Mouse (Mus musculus): Measurements from ENCODE around the gene Cmklr1. TPM values are rescaled to one million over a fixed set of nuclear protein-coding genes. Genes with fewer than 3 reads are reported as not detected.

Gene Cmklr1
- total and polyA plus RNA-seq, 2 experiments from 2014 or later, result 2.0 to 4.8 TPM

GRCm38 (mm10) chr5:113652215-113652614 is 2.0 kb upstream of the Cmklr1 start:
- no peak overlapping the region for H3K27ac ChIP-seq (ENCODE audit: low read depth)
- H3K36me3 ChIP-seq (replicated peaks; ENCODE audit: control insufficient read depth, insufficient read depth, low read length), result no peaks in the 10 kb centered on the region
- WGBS, result 9% methylated on average over 5 of the region's 5 CpGs
- H3K4me2 ChIP-seq (ENCODE audit: low read depth, low read length), result no peak overlapping the region
- peaks cover 32% of the 10 kb centered on the region for H3K27me3 ChIP-seq (ENCODE audit: control insufficient read depth, insufficient read depth, low read length)
- ATAC-seq (ENCODE audit: insufficient read depth, low read depth) (no peak), DNase-seq (ENCODE audit: low spot score) (no peak)
- H3K4me3 ChIP-seq (ENCODE audit: low read depth, low read length), result no peak overlapping the region
- no peaks in the 10 kb centered on the region for H3K9me3 ChIP-seq (replicated peaks; ENCODE audit: control insufficient read depth, low read length)
- TF ChIP-seq EP300 (IDR thresholded peaks at IDR 0.05; ENCODE audit: low read depth) (no peak), CTCF (IDR thresholded peaks at IDR 0.05; ENCODE audit: low read depth) (no peak)
- H3K9ac ChIP-seq (replicated peaks; ENCODE audit: low read depth, low read length), result no peak overlapping the region
- H3K4me1 ChIP-seq (ENCODE audit: control insufficient read depth, insufficient read depth), result no peaks in the 10 kb centered on the region

DNA sequence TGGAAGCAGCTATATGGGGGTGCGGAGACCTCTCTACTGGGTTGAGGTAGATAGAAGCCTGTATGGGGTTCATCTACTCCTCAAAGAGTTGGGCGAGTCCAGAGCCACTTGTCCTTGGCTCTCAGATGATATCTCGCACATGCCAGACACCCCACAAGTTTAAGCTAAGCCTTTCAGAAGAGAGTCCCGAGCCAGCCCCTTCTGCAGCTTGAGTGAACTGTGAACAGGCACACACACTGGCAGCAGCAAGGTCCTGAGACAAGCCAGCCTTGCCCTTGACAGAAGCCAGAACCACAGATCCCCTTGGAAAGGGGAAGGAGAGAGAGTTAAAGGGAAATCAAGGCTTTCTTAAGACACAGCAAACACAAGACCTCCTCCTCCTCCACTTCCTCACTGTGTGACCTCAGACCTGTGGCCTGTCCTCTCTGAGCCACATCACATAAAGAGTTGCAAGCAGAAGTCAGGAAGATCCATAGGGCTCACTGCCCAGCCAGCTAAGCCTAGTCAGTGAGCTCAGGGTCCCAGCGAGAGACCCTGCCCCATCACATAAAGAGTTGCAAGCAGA is 1.5 kb downstream of the Cmklr1 start:
- DNase-seq (ENCODE audit: low spot score) (no peak), ATAC-seq (ENCODE audit: insufficient read depth, low read depth) (no peak)
- Histone ChIP-seq H3K4me1 (ENCODE audit: control insufficient read depth, insufficient read depth) (no peaks in the 10 kb centered on the region), H3K27ac (ENCODE audit: low read depth) (no peak overlapping the region), H3K4me2 (ENCODE audit: low read depth, low read length) (peak overlapping the region; percentile 53), H3K36me3 (replicated peaks; ENCODE audit: control insufficient read depth, insufficient read depth, low read length) (no peaks in the 10 kb centered on the region), H3K9me3 (replicated peaks; ENCODE audit: control insufficient read depth, low read length) (no peaks in the 10 kb centered on the region), H3K9ac (replicated peaks; ENCODE audit: low read depth, low read length) (no peak overlapping the region), H3K4me3 (ENCODE audit: low read depth, low read length) (0 out of 2 replicates have a peak overlapping the region, but pooled peaks have one; percentile 40), H3K27me3 (ENCODE audit: control insufficient read depth, insufficient read depth, low read length) (peaks cover 34% of the 10 kb centered on the region)
- 50% methylated on average over 5 of the region's 5 CpGs for WGBS
- TF ChIP-seq EP300 (IDR thresholded peaks at IDR 0.05; ENCODE audit: low read depth) (no peak), CTCF (IDR thresholded peaks at IDR 0.05; ENCODE audit: low read depth) (no peak)

- no peak overlapping the region for H3K4me2 ChIP-seq (ENCODE audit: low read depth, low read length)
- no peak overlapping the region for H3K27ac ChIP-seq (ENCODE audit: low read depth)
- peaks cover 8% of the 10 kb centered on the region for H3K4me1 ChIP-seq (ENCODE audit: control insufficient read depth, insufficient read depth)
- 82% methylated on average over 8 of the region's 8 CpGs for WGBS
- TF ChIP-seq CTCF (IDR thresholded peaks at IDR 0.05; ENCODE audit: low read depth) (no peak), EP300 (IDR thresholded peaks at IDR 0.05; ENCODE audit: low read depth) (no peak)
- H3K36me3 ChIP-seq (replicated peaks; ENCODE audit: control insufficient read depth, insufficient read depth, low read length), result no peaks in the 10 kb centered on the region
- DNase-seq (ENCODE audit: low spot score), result no peak
- H3K27me3 ChIP-seq (ENCODE audit: control insufficient read depth, insufficient read depth, low read length), result peaks cover 33% of the 10 kb centered on the region
- H3K4me3 ChIP-seq (ENCODE audit: low read depth, low read length), result no peak overlapping the region
- ATAC-seq (ENCODE audit: insufficient read depth, low read depth), result no peak
- no peaks in the 10 kb centered on the region for H3K9me3 ChIP-seq (replicated peaks; ENCODE audit: control insufficient read depth, low read length)
- no peak overlapping the region for H3K9ac ChIP-seq (replicated peaks; ENCODE audit: low read depth, low read length)
These were observed 3.1 kb downstream of the Cmklr1 start for GRCm38 (mm10) chr5:113647141-113647540.

GRCm38 (mm10) chr5:113644520-113644919 is 5.7 kb downstream of the Cmklr1 start:
- H3K36me3 ChIP-seq (replicated peaks; ENCODE audit: control insufficient read depth, insufficient read depth, low read length), result no peaks in the 10 kb centered on the region
- TF ChIP-seq CTCF (IDR thresholded peaks at IDR 0.05; ENCODE audit: low read depth) (no peak), EP300 (IDR thresholded peaks at IDR 0.05; ENCODE audit: low read depth) (no peak)
- peaks cover 8% of the 10 kb centered on the region for H3K4me1 ChIP-seq (ENCODE audit: control insufficient read depth, insufficient read depth)
- peaks cover 19% of the 10 kb centered on the region for H3K27me3 ChIP-seq (ENCODE audit: control insufficient read depth, insufficient read depth, low read length)
- no peak overlapping the region for H3K4me3 ChIP-seq (ENCODE audit: low read depth, low read length)
- H3K9me3 ChIP-seq (replicated peaks; ENCODE audit: control insufficient read depth, low read length), result no peaks in the 10 kb centered on the region
- H3K4me2 ChIP-seq (ENCODE audit: low read depth, low read length), result no peak overlapping the region
- H3K27ac ChIP-seq (ENCODE audit: low read depth), result no peak overlapping the region
- H3K9ac ChIP-seq (replicated peaks; ENCODE audit: low read depth, low read length), result no peak overlapping the region
- no peak for DNase-seq (ENCODE audit: low spot score)
- no peak for ATAC-seq (ENCODE audit: insufficient read depth, low read depth)
- 78% methylated on average over 4 of the region's 4 CpGs for WGBS

DNA sequence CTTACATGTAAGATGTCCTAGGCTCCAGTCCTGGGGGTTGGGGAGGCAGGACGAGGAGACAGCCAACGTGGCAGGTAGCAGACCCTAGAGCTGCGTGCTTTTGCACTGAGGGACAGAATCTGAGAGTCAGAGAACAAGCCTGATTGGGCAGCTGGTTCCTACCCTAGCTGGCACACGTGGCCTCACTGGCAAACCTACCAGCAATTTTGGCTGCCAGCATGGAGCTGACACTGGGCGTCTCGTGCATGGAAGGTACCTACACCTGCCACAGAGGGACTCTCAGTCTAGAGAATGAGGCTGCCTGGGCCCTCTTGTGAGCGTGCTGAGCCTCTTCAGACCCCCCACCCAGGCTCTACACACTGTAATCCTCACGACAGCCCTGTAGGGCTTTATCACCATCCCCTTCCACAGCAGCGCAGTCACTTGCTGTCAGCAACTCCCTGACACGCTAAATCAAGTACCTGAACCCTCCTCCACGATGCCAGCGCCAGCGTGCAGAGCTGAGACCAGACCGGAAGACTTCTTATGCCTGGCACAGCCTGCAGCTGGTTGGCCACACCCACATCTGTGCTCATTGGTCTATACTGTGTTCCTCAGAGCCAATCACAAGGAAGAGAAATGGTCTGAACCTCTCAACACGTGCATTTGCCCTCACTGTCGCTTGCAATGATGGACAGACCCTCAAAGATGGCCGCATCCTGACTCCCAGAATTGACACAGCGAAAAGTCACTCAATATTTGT is 6.9 kb downstream of the Cmklr1 start:
- no peak overlapping the region for H3K4me3 ChIP-seq (ENCODE audit: low read depth, low read length)
- 29% methylated on average over 18 of the region's 18 CpGs for WGBS
- peaks cover 14% of the 10 kb centered on the region; the same call in 1 of the 2 replicates for H3K27me3 ChIP-seq (ENCODE audit: control insufficient read depth, insufficient read depth, low read length)
- H3K9ac ChIP-seq (replicated peaks; ENCODE audit: low read depth, low read length), result no peak overlapping the region
- no peaks in the 10 kb centered on the region for H3K9me3 ChIP-seq (replicated peaks; ENCODE audit: control insufficient read depth, low read length)
- no peak overlapping the region for H3K4me2 ChIP-seq (ENCODE audit: low read depth, low read length)
- H3K4me1 ChIP-seq (ENCODE audit: control insufficient read depth, insufficient read depth), result peaks cover 8% of the 10 kb centered on the region
- TF ChIP-seq EP300 (IDR thresholded peaks at IDR 0.05; ENCODE audit: low read depth) (no peak), CTCF (IDR thresholded peaks at IDR 0.05; ENCODE audit: low read depth) (no peak)
- no peak overlapping the region for H3K27ac ChIP-seq (ENCODE audit: low read depth)
- H3K36me3 ChIP-seq (replicated peaks; ENCODE audit: control insufficient read depth, insufficient read depth, low read length), result no peaks in the 10 kb centered on the region
- DNase-seq (ENCODE audit: low spot score) (no peak), ATAC-seq (ENCODE audit: insufficient read depth, low read depth) (peak; percentile 81)

All from heart, postnatal 0 days (tissue).